Mouse (Mus musculus) thymus, postnatal 25 days (tissue): ENCODE measurements at regions not wholly inside any gene's neighbourhood (a gene's known extent, or its start where the extent isn't known, plus 50 kb on each side); places are given as distances from the start of the nearest gene placed in this dataset.

ENCODE experiments used
- DNase-seq: peaks from one replicate; pipeline ENCODE4 v3.0.0; 2022

GRCm38 (mm10) chr19:44626261-44626660 lies 63.6 kb downstream of the Hif1an start:
- DNase-seq = no peak

- no peak for DNase-seq
These were observed 67.1 kb downstream of the Hif1an start for GRCm38 (mm10) chr19:44629705-44630104.

DNA sequence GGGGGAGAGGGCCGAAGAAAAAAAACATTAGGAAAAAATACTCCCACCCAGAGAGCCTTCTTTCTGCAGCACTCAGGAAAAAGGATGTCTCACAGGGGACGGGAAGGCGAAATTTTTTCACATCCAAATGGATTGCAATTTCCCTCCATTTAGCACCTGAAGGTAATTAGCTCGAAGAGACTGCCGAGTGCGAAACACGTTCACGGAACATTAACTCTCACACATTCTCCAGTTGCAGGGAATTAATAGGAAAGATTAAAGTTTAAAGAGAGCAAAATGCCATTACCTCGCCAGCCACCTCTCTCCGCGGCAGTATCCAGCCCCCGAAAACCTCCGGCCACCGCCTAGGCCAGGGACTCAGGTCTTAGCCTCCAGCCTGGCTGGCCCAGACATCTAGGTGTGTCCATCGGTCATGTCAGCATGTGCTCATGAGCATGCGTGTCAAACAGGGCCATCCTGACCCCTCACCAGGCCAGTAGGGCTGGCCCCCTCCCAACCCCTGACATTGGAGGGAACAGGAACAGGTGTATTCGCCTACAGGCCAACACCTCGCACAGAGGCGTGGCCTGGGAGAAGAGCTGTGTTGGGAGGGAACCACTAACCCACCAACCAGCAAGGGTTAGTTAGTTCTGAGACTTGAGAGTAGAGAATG lies 68.8 kb downstream of the Hif1an start:
- no peak for DNase-seq

DNA sequence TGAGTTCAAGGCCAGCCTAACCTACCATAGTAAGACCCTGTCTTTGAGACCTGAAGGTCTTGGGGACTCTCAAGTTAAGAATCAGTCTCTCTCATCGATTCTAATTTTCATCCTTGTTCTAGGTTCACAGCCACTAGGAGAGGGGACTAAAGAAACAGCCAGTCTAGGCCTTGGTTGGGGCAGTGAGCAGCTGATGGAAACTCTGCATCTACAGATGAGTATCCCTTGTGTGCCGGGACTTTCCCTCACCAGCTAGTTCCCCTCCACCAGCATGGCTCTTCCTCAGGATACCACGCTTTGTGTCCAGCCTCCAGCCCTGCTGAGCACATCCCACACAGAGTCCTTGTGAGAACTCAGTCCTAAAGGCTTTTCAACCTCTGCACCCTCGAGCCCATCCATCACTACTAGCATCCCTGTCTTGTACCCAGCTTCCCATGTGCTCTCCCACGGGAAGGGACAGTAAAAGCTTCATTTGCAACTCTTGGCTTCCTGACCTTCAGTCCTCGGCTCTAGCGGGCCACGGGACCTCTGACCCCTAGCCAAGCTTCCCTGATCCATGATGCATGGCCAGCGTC lies 74.6 kb downstream of the Hif1an start:
- DNase-seq = no peak

DNA sequence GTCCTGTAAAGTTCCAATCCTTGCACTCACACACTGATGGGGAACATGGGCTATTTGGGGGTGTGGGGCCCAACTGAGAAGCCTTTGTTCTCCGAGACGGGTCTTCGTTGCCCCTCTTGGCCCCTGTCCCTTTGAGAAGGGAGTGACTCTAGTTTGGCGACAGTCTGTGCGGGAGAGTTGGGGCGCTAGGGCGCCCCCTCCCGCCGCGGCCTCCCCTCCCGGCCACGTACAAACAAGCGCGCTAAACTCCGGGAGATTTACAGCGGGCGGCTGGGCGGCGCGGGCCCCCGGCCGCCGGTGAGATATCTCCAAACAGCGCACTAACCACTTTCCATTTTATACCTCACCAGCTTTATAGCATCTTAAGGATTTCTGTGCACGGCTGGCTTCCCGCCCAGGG lies 77.4 kb downstream of the Hif1an start:
- DNase-seq = no peak

DNA sequence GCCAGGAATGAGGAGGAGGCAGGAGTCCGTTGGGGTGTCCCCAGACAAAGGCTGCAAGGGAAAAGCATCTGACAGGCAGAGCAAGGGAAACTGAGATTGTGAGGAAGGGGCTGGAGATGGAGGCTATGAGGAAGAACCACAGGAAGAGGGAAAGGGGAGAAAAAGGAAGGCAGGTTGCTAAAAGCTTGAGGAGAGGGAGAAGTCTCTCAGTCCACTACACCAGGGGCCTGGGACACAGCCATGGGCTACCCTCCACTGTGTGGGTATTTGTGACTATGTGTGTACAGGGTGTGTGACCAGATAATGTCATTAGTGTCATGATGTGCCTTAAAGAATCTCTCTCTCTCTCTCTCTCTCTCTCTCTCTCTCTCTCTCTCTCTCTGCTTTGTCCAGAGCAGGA lies 77.9 kb downstream of the Hif1an start:
- DNase-seq = no peak

DNA sequence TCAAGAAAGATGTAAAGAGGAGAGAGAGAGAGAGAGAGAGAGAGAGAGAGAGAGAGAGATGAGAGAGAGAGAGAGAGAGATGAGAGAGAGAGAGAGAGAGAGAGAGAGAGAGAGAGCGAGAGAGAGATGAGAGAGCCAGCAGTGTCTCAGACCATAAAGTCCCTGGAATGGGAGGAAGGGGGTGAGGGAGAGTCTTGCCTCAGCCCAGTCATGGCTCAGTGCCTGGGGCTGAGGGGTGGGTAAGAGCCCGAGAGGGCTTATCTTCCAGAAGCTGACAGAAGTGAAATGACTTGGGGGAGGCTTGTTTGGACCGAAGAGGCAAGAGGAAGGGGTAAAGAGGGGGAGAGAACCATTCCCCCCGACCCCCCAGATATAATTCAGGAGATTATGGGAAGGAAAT lies 79.6 kb downstream of the Hif1an start:
- DNase-seq = no peak

DNA sequence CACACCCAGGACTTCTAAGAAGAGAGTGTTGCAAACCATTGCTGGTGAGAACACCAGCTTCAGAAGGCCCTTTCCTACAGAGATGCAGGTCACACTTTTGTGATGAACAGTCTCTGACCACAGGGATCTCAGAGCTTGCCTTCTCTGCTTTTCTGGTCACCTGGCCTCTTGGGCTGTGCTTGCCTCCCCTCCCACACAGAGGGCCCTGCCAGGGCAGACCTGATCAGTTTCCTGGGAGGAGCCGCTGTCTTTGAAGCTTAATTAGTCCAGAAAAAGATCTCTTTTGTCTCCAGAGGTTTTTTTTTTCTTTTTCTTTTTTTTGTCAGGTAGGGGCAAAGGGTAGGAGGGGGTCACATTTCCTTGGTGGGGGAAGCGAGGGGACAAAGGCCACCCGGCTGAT lies 81.7 kb downstream of the Hif1an start:
- no peak for DNase-seq

DNA sequence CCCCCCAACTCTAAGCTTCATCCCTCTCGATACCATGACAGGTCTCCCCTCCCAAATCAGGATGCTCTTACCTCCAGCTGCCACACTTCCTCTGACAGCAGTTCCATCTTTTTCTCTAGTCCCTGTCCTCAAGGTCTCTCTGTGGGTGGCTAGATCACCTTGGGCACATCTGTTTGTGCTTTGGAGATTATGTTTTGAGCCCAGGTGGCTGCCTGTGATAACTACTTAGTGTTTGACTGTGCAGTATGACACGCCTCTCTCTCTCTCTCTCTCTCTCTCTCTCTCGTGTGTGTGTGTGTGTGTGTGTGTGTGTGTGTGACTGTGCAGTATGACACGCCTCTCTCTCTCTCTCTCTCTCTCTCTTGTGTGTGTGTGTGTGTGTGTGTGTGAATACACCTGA lies 82.3 kb downstream of the Hif1an start:
- no peak for DNase-seq

GRCm38 (mm10) chr19:44646548-44646947 lies 83.9 kb downstream of the Hif1an start:
- DNase-seq = no peak

- DNase-seq = no peak
These were observed 86.6 kb downstream of the Hif1an start for GRCm38 (mm10) chr19:44649206-44649605.

- DNase-seq = no peak
These were observed 88.2 kb downstream of the Hif1an start for GRCm38 (mm10) chr19:44650841-44651240.

DNA sequence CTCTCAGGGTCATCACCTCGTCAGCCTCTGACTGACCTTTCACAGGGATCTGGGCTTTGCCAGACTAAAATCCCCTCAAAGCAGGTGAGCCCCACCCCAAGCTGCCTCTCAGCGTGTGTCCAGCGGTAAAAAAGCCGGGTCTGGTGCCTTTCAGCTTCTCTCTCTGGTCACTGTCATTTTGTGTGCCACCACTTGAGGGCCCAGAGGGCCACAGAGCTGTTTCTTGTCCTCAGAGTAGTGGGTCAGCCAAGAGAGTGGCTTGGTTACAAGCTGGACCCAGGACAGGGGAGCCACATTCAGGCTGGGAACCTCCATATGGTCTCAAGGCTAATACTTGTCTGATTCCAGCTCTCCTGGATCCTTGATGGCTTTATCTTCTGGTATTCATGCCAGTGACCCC lies 89.0 kb downstream of the Hif1an start:
- no peak for DNase-seq

DNA sequence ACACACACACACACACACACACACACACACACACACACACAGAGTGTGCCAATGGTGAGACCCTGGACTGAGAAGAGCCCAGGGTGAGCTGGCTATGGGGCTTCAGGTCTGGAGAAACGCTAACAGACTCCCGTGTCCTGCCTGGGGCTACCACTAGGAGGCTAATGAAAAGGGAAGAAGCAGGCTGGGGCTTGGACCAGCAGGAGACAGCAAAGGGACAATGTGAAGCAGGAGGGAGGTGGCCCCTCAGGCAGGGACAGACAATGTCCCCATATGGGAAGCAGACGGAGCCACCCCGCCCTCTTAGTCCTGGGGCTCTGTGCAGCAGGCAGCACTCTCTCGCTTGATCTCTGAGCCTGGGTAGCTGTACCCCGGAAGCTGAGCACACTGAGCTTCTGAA lies 93.1 kb downstream of the Hif1an start:
- DNase-seq = no peak

- DNase-seq = no peak
These were observed 96.5 kb upstream of the Pax2 start for GRCm38 (mm10) chr19:44659316-44659715.

DNA sequence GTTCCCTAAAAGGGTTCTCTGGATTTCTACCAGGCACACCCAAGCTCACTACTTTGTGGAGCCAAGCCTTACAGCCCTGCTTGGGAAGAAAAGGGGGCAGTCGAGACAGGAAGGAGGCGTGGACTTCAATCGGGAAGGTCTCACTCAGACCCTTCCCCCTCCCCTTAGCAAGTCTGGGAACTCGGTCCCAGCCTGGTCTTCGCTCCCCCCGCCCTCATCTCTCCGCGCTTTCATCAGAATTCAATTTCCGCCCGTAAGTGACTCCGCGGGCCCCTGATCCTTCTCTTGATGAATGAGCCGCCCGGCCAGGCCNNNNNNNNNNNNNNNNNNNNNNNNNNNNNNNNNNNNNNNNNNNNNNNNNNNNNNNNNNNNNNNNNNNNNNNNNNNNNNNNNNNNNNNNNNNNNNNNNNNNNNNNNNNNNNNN lies 86.3 kb upstream of the Pax2 start:
- no peak for DNase-seq

- no peak for DNase-seq
These were observed 81.1 kb upstream of the Pax2 start for GRCm38 (mm10) chr19:44674621-44675245.

DNA sequence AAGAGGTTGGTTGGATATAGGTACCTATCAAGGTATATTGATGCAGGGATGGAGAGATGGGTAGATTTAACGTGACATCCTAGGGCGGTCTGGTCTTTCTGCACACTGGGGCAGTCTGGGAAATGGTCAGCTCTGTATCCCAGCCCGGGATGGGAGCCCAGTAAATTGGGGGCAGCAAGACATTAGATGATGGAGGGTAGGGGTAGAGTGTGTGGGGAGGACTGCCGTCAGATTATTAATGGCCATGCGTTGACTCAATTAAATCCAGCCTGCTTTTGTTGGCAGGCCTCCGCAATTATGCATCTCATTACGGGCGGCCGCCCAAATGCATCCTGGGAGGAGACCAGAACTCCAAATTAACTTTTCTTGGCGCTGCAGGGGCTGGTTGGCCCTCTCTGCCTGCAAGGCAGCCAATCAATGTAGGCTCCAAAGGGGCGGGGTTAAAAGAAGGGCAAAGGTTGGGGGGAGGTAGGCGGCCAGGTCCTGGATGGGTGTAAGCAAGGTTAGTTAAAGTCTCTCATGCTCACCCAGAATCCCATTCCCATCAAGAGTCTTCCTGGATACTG lies 79.2 kb upstream of the Pax2 start:
- no peak for DNase-seq

DNA sequence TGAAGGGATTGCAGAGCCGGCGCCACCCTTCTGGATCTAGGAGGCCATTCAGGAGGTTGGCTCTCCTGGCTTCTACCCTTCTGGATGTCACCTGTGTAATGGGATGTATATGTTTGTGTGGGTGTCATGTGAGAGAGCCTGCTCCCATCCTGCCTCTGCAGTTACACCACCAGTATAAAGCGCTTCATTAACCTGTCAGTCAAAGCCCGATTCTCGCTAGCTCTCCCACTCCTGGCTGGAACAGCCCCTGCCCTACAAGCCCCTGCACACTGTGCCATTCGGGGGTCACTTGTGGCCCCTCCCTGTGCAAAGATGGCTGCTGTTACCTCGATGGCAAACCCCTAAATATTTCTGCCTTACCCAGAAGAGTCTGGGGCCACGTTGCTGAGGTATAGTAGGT lies 78.5 kb upstream of the Pax2 start:
- DNase-seq = no peak

GRCm38 (mm10) chr19:44678686-44679085 lies 77.2 kb upstream of the Pax2 start:
- DNase-seq = no peak

DNA sequence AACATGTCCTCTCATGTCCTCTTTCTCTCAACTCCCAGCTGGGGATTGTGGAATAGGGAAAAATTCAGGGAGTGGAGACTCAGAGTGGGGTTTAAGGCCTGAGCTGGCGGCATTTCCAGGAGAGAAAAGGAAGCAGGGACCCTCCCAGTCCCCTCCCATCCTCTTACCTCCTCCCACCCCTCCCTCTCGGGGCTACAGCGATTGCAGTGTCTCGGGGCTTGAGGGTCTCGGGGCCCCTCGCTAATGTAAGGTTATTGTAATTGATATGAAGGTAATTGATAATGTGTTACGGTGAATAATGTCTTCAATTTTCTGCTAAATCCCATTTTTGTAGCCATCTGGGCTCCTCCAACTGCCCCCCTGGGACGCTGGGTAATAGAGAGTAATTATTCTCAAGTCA lies 74.2 kb upstream of the Pax2 start:
- DNase-seq = no peak

- DNase-seq = no peak
These were observed 72.7 kb upstream of the Pax2 start for GRCm38 (mm10) chr19:44683191-44683590.

DNA sequence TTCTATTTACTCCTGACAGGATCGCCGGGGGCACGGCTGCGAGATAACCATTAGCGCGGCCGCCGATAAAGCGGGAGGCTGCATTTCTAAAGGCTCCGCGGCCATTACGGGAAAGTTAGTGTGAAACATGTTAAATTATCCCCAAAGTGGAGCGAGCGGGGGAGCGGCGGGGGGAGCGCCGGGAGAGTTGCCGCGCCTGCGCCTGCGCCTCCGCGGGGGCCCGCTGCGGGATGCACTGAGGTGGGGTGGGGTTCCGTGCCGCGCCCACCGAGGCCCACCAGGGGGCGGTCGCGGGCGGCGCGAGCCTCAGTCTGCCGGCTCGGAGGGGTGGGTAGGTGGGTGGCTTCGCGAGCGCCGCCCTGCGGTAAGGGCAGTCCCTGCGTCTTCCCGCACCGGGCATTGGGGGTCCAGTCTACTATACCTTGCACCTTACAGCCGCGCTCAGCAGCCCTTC lies 71.8 kb upstream of the Pax2 start:
- DNase-seq = peak; percentile 38

- DNase-seq = no peak
These were observed 69.8 kb upstream of the Pax2 start for GRCm38 (mm10) chr19:44686061-44686460.
